Mouse (Mus musculus) heart, postnatal 0 days (tissue): ENCODE data around the gene Glrx5.

Experiments
- CTCF ChIP-seq: IDR thresholded peaks from 2 replicates; pipeline ENCODE4 v1.5.1; 2016; ENCODE audit warnings: antibody characterized with exemption, control low read depth, low read depth
- EP300 ChIP-seq: IDR thresholded peaks from 2 replicates; pipeline ENCODE4 v1.6.1; 2016; ENCODE audit warnings: antibody characterized with exemption, low read depth

- TF ChIP-seq CTCF: peak; percentile 77
- TF ChIP-seq EP300: no peak
These were observed 41.2 kb downstream of the Glrx5 start for GRCm38 (mm10) chr12:105073708-105074107.
